Mouse (Mus musculus) T-helper 1 cell (primary cell): Measurements from ENCODE around the gene Cfap97.
"Not testable (repeated sequence)": the region's sequence is repeated elsewhere in the genome, so short reads cannot be mapped to it uniquely, and the experiment has no call there.

Source experiments
- in situ Hi-C: fragments of 300-600 bp; cut with MboI, MseI; formaldehyde crosslinking; loops from one replicate; pipeline ENCODE4 v1.15.1; 2025; ENCODE audit warnings: high pct_unique_total_duplicates

The Cfap97 gene

GRCm38 (mm10) chr8:46151202-46152062 lies at the start of gene Cfap97:
Cfap97 (plus strand) TSS chr8:46151771.
- in situ Hi-C loops = loop anchor here (25.0 kb wide), 1 partner anchor 1511 kb away; no protein-coding TSS in a partner anchor

- in situ Hi-C loops = no loop called here
Measured at GRCm38 (mm10) chr8:46103434-46103833, 48.1 kb upstream of the Cfap97 start.

GRCm38 (mm10) chr8:46107690-46108089 lies 43.9 kb upstream of the Cfap97 start:
- in situ Hi-C loops = no loop called here

GRCm38 (mm10) chr8:46113421-46114170 lies 38.0 kb upstream of the Cfap97 start:
- in situ Hi-C loops = not testable (repeated sequence)

GRCm38 (mm10) chr8:46117172-46117571 lies 34.4 kb upstream of the Cfap97 start:
- in situ Hi-C loops = no loop called here

GRCm38 (mm10) chr8:46119176-46119575 lies 32.4 kb upstream of the Cfap97 start:
- in situ Hi-C loops = no loop called here

GRCm38 (mm10) chr8:46122498-46122897 lies 29.1 kb upstream of the Cfap97 start:
- in situ Hi-C loops = no loop called here

- in situ Hi-C loops = no loop called here
Measured at GRCm38 (mm10) chr8:46130426-46130825, 21.1 kb upstream of the Cfap97 start.

GRCm38 (mm10) chr8:46135546-46135945 lies 16.0 kb upstream of the Cfap97 start:
- in situ Hi-C loops = not testable (repeated sequence)

- in situ Hi-C loops = no loop called here
Measured at GRCm38 (mm10) chr8:46137336-46137735, 14.2 kb upstream of the Cfap97 start.

GRCm38 (mm10) chr8:46137843-46138596 lies 13.6 kb upstream of the Cfap97 start:
- in situ Hi-C loops = no loop called here

- in situ Hi-C loops = no loop called here
Measured at GRCm38 (mm10) chr8:46140376-46141120, 11.0 kb upstream of the Cfap97 start.

- in situ Hi-C loops = no loop called here
Measured at GRCm38 (mm10) chr8:46141688-46142087, 9.9 kb upstream of the Cfap97 start.

GRCm38 (mm10) chr8:46142498-46143081 lies 9.0 kb upstream of the Cfap97 start:
- in situ Hi-C loops = no loop called here

- in situ Hi-C loops = no loop called here
Measured at GRCm38 (mm10) chr8:46143470-46143869, 8.1 kb upstream of the Cfap97 start.

- in situ Hi-C loops = no loop called here
Measured at GRCm38 (mm10) chr8:46143924-46144323, 7.6 kb upstream of the Cfap97 start.

- in situ Hi-C loops = no loop called here
Measured at GRCm38 (mm10) chr8:46146173-46146572, 5.4 kb upstream of the Cfap97 start.

GRCm38 (mm10) chr8:46149306-46149705 lies 2.3 kb upstream of the Cfap97 start:
- in situ Hi-C loops = no loop called here

GRCm38 (mm10) chr8:46149782-46150181 lies 1.8 kb upstream of the Cfap97 start:
- in situ Hi-C loops = loop anchor here (25.0 kb wide), 1 partner anchor 1513 kb away; no protein-coding TSS in a partner anchor
